Mouse (Mus musculus): ENCODE data around the gene Crebzf.

The Crebzf gene

DNA sequence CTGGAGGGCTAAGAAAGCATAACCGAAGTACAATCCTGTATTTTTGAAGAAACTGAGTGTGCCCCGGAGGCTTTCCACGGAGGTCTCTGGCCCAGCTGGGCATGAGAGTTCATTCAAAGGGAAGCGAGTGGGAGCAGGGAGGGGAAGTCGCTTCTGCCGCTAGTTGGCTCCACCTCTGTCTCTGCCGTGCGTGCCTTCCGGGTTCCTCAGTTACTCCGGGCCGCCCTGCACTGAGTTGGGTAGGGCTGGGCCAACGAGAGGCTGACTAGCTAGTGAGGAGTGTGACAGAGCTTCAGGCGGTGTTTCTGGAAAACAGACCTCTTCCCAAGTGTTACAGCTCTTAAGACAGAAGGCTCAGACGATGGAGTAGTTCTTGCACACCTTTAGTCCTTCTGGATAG, 18.4 kb downstream of the Crebzf start:
- POLR2A ChIA-PET = interaction anchor here in 3 of 4 experiments (0.8 to 3.2 kb wide), 12 partner anchors 9 to 520 kb away, joined by 3 to 19 read pairs (median 6); partner anchors contain the start of genes Tmem126b (in 3 of the 3) and Hikeshi (in 1 of the 3)

DNA sequence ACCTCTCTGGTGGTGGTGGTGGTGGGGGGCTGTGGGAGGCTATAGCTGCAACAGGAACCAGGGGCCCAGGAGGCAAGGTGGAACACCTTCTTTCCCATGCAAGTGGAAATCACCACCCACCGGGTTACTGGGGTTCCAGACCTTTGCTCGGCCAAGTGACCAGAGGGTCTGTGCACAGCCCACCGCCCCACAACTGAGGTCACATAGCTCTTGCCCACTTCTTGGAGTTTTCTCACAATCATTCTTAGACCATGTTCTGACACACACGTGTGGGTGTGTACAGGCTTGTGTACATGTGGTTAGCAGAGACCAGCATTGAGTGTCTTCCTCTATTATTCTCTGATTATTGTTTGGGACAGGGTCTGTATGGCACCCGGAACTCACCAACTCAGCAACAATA, 18.9 kb downstream of the Crebzf start:
- CTCF ChIA-PET = no interaction called here
- POLR2A ChIA-PET = interaction anchor here in 2 of 4 experiments (0.7 to 3.2 kb wide), 8 partner anchors 11 to 65 kb away, joined by 3 to 19 read pairs (median 6); partner anchors contain the start of gene Tmem126b (in 2 of the 2)

More for the DNA sequence above, 18.4 kb downstream of the Crebzf start:
- CTCF ChIA-PET = interaction anchor here in 2 of 4 experiments (1.0 to 1.1 kb wide), 2 partner anchors 9 to 15 kb away, joined by 3 to 4 read pairs; partner anchors contain the start of gene Tmem126b (in 1 of the 2)

DNA sequence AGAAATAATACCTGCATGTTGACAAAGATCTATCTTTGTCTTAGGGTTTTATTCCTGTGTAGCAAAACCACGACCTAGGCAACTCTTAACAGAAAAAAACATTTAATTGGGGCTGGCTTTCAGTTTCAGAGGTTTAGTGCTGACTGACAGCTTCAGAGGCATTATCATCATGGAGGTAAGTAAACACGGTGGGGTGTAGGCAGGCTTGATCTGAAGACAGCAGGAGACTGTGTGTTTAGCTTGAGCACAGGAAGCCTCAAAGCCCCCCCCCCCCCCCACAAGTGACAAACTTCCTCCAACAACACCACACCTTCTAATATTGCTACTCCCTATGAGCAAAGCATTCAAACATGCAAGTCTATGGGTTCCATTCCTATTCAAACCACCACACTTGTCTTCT, 31.0 kb downstream of the Crebzf start:
- ChIA-PET POLR2A (interaction anchor here in 3 of 4 experiments (0.6 to 1.3 kb wide), 8 partner anchors 12 to 1153 kb away, joined by 3 to 5 read pairs (median 3); partner anchors contain the start of gene Tmem126a (in 2 of the 3)), CTCF (interaction anchor here in 1 of 4 experiments (0.8 kb wide), 1 partner anchor 14 kb away, joined by 3 read pairs; no protein-coding TSS in a partner anchor)

DNA sequence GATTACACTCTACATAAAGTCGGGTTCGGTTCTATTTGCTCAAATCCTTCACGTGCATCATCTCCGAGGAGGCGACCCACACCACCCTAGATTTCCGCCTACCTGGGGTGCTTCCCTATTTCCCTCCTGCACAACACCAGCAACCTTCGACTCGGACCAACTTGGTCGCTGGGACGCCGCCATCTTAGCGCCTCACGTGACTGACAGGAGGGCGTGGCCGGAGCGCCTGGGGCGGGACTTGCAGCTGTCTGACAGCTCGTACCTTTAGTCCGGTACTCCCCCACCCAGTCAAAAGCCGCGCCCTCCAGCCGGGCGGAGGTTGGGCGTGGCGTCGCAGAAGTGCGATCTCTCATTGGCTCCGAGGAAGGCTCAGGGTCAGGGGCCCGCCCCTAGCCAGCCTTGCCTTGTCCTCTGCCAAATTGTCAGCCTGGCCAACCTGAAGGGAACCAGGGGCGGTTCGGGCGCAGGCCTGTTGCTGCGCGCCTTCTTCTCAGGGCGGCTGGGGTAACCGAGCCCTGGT, 33.3 kb downstream of the Crebzf start, which contains the start of gene Tmem126b:
Tmem126b (minus strand) TSS at position 209 of the 520 bp plus-strand sequence.
- ChIA-PET POLR2A (interaction anchor here in 3 of 4 experiments (0.7 to 3.2 kb wide), 26 partner anchors 9 to 751 kb away, joined by 3 to 19 read pairs (median 5); partner anchors contain the start of genes Tmem126a (in 2 of the 3), Ccdc89 (in 1 of the 3), Crebzf (in 1 of the 3) and Hikeshi (in 1 of the 3)), CTCF (interaction anchor here in 2 of 4 experiments (0.7 to 1.0 kb wide), 2 partner anchors 16 to 1578 kb away, joined by 3 to 4 read pairs; no protein-coding TSS in a partner anchor)

DNA sequence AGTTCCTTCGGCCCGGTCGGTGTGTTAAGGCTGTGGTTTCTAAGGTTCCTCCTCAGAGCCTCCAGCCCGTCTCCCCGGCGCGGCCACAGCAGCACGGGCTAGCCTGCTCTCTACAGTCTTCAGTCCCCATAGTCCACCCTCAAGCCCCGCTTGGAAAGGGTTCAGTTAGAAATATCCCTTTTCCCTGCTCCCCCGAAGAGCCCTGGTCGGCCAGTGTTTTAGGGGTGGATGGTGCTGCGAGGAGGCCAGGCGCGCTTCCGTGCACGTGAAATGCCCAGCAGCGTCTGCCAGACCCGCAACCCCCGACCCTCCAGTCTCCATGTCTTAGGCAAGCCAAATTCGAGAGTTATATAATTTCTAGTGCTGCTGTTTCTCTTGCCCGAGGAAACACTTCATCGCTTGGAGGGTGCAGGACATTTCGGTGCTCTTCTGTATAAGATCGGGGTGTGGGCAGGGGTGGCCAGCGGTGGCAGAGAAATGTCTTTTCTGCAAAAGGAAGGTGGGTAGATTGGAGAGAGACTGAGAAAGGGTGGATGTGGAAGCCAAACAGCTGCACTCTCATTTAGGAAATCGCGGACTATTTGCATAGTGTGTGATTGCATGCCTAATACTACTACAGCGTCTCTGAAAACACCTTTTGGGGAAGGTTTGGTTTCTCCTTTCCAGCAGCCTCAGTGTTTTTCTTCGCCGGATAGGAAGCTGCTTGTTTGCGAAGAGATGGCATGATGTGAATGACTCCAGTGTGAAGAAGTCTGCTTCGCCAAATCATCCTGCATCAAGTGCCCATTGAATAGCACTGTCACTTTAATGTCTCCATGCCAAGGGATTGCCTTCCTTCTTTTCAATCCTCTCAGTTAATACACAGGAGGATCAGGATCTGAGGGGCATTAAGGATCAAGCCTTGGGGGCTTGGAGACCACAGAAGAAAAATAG, 34.0 kb downstream of the Crebzf start, which contains the start of gene Dlg2:
Dlg2 (plus strand) TSS at position 360 of the 933 bp plus-strand sequence.
- POLR2A ChIA-PET = interaction anchor here in 3 of 4 experiments (0.7 to 3.2 kb wide), 26 partner anchors 8 to 750 kb away, joined by 3 to 19 read pairs (median 5); partner anchors contain the start of genes Tmem126a (in 2 of the 3), Ccdc89 (in 1 of the 3), Crebzf (in 1 of the 3) and Hikeshi (in 1 of the 3)
- CTCF ChIA-PET = interaction anchor here in 2 of 4 experiments (0.7 to 1.0 kb wide), 2 partner anchors 16 to 1578 kb away, joined by 3 to 4 read pairs; no protein-coding TSS in a partner anchor

DNA sequence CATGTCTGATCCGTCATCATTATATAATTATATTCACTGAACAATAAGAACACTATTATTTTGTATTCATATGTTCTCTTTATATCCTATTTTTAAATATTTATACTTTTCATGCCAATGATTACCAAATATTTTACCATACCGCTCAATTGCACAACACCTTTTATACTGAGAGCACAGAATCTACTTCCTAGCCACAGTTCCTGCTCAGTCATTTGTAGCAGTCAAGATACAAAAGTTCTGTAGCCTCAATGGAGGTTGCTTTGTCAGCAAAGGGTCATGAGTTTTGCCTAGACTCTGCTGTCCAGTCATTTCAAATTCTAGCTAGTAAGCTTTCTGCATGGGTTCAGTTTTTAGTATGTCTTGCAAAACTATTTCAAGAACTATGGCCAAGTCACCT, 40.1 kb downstream of the Crebzf start:
- ChIA-PET POLR2A (no interaction called here), CTCF (no interaction called here)

Measured in embryonic stem cell, embryonic (primary cell).